Mouse (Mus musculus) myocyte (in vitro differentiated cells): ENCODE measurements at regions not wholly inside any gene's neighbourhood (a gene's known extent, or its start where the extent isn't known, plus 50 kb on each side); places are given as distances from the start of the nearest gene placed in this dataset.

ENCODE experiments used
- H3K27me3 ChIP-seq: one replicate; pipeline ENCODE4 v1.6.1; 2011; ENCODE audit not compliant: control insufficient read depth, insufficient read depth, insufficient read length
- H3K36me3 ChIP-seq: one replicate; pipeline ENCODE4 v1.6.1; 2011; ENCODE audit not compliant: control insufficient read depth, insufficient read depth
- H3K4me2 ChIP-seq: one replicate; pipeline ENCODE4 v1.6.1; 2011; ENCODE audit warnings: low read depth, control low read depth
- H3K4me3 ChIP-seq: one replicate; pipeline ENCODE4 v1.5.1; 2011; ENCODE audit warnings: mild to moderate bottlenecking, control low read depth, moderate library complexity
- H3K79me2 ChIP-seq: one replicate; pipeline ENCODE4 v1.6.1; 2011; ENCODE audit not compliant: control insufficient read depth, insufficient read depth
- H3ac ChIP-seq: one replicate; pipeline ENCODE4 v1.6.1; 2011; ENCODE audit not compliant: control insufficient read depth, insufficient read length
- CEBPB ChIP-seq: IDR thresholded peaks from 2 replicates; pipeline ENCODE4 v1.6.1; 2011; ENCODE audit warnings: mild to moderate bottlenecking, moderate library complexity; ENCODE audit not compliant: poor library complexity, insufficient read depth, severe bottlenecking
- E2F4 ChIP-seq: IDR thresholded peaks from one replicate; pipeline ENCODE4 v1.6.1; 2011; ENCODE audit warnings: mild to moderate bottlenecking, control low read depth, moderate library complexity; ENCODE audit not compliant: insufficient read depth
- MAX ChIP-seq: IDR thresholded peaks from one replicate; pipeline ENCODE4 v1.6.1; 2011; ENCODE audit warnings: low read depth, mild to moderate bottlenecking, control low read depth
- MYOD1 ChIP-seq, 3 experiments: IDR thresholded peaks; one replicate each; pipeline ENCODE4 v1.6.1; 2011; ENCODE audit warnings: control low read depth in 2 of 3, low read depth in 2 of 3, mild to moderate bottlenecking in 2 of 3, moderate library complexity in 1 of 3; ENCODE audit not compliant: insufficient read length in 2 of 3, control insufficient read depth in 1 of 3
- MYOG ChIP-seq, 3 experiments: IDR thresholded peaks; one replicate each; pipeline ENCODE4 v1.6.1; 2011; ENCODE audit warnings: control low read depth in 2 of 3, low read depth in 2 of 3, mild to moderate bottlenecking in 2 of 3; ENCODE audit not compliant: insufficient read length in 2 of 3, control insufficient read depth in 1 of 3, insufficient read depth in 1 of 3
- POLR2A ChIP-seq: IDR thresholded peaks from one replicate; pipeline ENCODE4 v1.6.1; 2011; ENCODE audit warnings: low read depth, mild to moderate bottlenecking, control low read depth, moderate library complexity; ENCODE audit not compliant: insufficient read length
- POLR2AphosphoS2 ChIP-seq: IDR thresholded peaks from one replicate; pipeline ENCODE4 v1.6.1; 2011; ENCODE audit warnings: low read depth, control low read depth; ENCODE audit not compliant: insufficient read length
- REST ChIP-seq: IDR thresholded peaks from one replicate; pipeline ENCODE4 v1.6.1; 2011; ENCODE audit warnings: mild to moderate bottlenecking, control low read depth, moderate library complexity; ENCODE audit not compliant: insufficient read depth, insufficient read length
- SRF ChIP-seq: IDR thresholded peaks from one replicate; pipeline ENCODE4 v1.6.1; 2011; ENCODE audit warnings: low read depth; ENCODE audit not compliant: control insufficient read depth, insufficient read length
- TCF12 ChIP-seq: IDR thresholded peaks from one replicate; pipeline ENCODE4 v1.6.1; 2011; ENCODE audit warnings: mild to moderate bottlenecking, control low read depth; ENCODE audit not compliant: poor library complexity, insufficient read depth, severe bottlenecking
- TCF3 ChIP-seq: IDR thresholded peaks from one replicate; pipeline ENCODE4 v1.6.1; 2011; ENCODE audit warnings: low read depth, control low read depth; ENCODE audit not compliant: insufficient read length
- USF1 ChIP-seq: IDR thresholded peaks from one replicate; pipeline ENCODE4 v1.6.1; 2011; ENCODE audit warnings: low read depth, mild to moderate bottlenecking, control low read depth, moderate library complexity

DNA sequence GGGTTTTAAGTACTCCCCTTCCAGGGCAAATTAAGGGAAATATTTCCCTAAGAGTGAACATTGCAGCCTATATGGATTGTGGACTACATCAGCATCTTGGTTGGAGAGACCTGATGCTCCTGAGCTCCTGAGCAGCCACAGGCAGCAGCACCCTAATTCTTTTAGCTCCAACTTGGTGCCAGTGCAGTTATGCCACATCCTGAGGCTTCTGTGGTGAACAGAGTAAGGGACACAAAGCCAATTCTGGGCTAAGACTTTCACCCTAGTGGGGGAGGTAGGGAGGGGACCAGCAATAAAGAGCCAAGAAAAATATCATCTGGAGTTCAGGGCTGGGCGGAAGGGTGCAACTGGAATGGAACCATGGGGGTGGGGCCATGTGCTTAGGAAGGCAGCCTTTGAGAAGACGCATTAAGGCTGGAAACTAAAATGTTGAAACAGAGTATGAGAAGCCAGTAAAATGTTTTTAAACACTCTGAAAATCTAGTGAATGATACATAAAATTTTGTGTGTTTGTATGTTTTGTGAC, 182.1 kb upstream of the Jun start:
- Histone ChIP-seq H3K4me3 (no peak overlapping the region), H3K79me2 (no peaks in the 10 kb centered on the region), H3K4me2 (no peak overlapping the region), H3ac (no peak overlapping the region), H3K36me3 (no peaks in the 10 kb centered on the region), H3K27me3 (no peaks in the 10 kb centered on the region)
- TF ChIP-seq POLR2A (no peak), USF1 (no peak), POLR2AphosphoS2 (no peak), MYOG (IDR thresholded peaks at IDR 0.05; ENCODE audit: control insufficient read depth in 1 of 3, insufficient read depth in 1 of 3, insufficient read length in 2 of 3, low read depth in 2 of 3) (no peak), TCF12 (no peak), MYOD1 (IDR thresholded peaks at IDR 0.05; ENCODE audit: control insufficient read depth in 1 of 3, insufficient read length in 2 of 3, low read depth in 2 of 3) (no peak), REST (no peak), MAX (no peak), CEBPB (no peak), TCF3 (no peak), SRF (no peak), E2F4 (no peak)

DNA sequence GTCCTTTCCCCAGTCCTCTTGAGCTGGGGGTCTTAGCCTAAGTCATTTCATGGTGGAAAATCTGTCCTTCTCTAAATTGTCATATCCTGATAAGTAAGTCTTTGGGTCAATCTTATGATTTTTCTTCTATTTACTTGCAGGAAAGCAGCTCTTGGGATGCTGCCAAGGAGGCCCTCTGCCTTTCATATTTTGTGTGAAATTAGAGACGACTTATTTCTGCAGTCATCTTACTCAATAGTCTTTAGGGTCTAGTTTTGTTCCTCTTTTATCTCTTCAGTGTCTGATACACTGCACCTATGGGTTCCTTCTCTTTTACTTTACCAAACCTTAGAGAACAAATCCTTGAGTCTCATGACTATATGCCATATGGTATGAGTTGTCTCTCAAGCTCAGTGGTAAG, 196.0 kb upstream of the Jun start:
- no peak overlapping the region for H3K4me3 ChIP-seq
- H3ac ChIP-seq: no peak overlapping the region
- no peaks in the 10 kb centered on the region for H3K27me3 ChIP-seq
- H3K4me2 ChIP-seq: no peak overlapping the region
- H3K36me3 ChIP-seq: no peaks in the 10 kb centered on the region
- no peaks in the 10 kb centered on the region for H3K79me2 ChIP-seq
- TF ChIP-seq MAX (no peak), REST (no peak), POLR2A (no peak), TCF3 (no peak), MYOG (IDR thresholded peaks at IDR 0.05; ENCODE audit: control insufficient read depth in 1 of 3, insufficient read depth in 1 of 3, insufficient read length in 2 of 3, low read depth in 2 of 3) (no peak), TCF12 (no peak), E2F4 (no peak), SRF (no peak), USF1 (no peak), POLR2AphosphoS2 (no peak), CEBPB (no peak), MYOD1 (IDR thresholded peaks at IDR 0.05; ENCODE audit: control insufficient read depth in 1 of 3, insufficient read length in 2 of 3, low read depth in 2 of 3) (no peak)

DNA sequence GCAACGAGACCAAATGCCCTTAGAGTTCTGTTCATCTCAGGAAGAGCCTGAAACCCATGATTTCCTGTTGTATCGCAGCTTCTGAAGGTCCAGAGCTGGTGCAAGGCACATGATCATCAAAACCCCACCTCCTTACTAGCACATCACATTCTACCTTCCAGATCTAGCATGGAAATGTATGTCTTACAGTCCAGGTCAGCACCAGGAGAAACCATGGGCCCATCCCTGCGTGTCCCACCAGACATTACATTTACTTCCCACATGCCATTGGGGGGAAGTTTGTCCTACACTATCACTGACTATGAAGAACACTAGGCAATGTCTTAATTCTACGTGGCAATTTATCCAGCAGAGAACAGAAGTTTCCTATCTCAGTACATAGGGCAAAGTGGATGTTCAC, 197.0 kb upstream of the Jun start:
- no peak overlapping the region for H3K4me3 ChIP-seq
- TF ChIP-seq REST (no peak), MAX (no peak), E2F4 (no peak), MYOG (IDR thresholded peaks at IDR 0.05; ENCODE audit: control insufficient read depth in 1 of 3, insufficient read depth in 1 of 3, insufficient read length in 2 of 3, low read depth in 2 of 3) (no peak), CEBPB (no peak), SRF (no peak), POLR2AphosphoS2 (no peak), POLR2A (no peak), TCF3 (no peak), TCF12 (no peak), USF1 (no peak), MYOD1 (IDR thresholded peaks at IDR 0.05; ENCODE audit: control insufficient read depth in 1 of 3, insufficient read length in 2 of 3, low read depth in 2 of 3) (no peak)
- no peaks in the 10 kb centered on the region for H3K27me3 ChIP-seq
- no peak overlapping the region for H3K4me2 ChIP-seq
- no peak overlapping the region for H3ac ChIP-seq
- H3K36me3 ChIP-seq: no peaks in the 10 kb centered on the region
- H3K79me2 ChIP-seq: no peaks in the 10 kb centered on the region

DNA sequence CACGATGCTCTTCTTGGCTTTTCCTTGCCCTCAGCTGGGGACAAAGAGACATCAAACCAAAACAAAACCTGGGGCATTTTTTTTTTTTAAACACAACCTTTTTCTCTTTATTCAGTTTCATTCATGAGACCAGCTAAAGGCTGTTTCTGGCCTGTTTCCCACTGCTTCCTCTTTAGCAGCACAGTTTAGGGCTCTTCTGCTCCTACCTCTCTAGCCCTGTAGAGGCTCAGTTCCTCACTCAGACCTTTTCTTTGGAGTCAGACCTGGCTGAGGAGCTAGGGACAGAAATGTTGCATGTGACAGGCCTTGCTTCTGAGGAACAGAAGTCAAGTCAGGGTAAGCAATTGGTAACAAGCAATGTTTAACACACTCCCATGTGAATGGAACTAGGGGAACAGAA, 198.1 kb upstream of the Jun start:
- no peaks in the 10 kb centered on the region for H3K36me3 ChIP-seq
- H3K79me2 ChIP-seq: no peaks in the 10 kb centered on the region
- no peak overlapping the region for H3ac ChIP-seq
- no peak overlapping the region for H3K4me2 ChIP-seq
- H3K4me3 ChIP-seq: no peak overlapping the region
- no peaks in the 10 kb centered on the region for H3K27me3 ChIP-seq
- TF ChIP-seq MYOD1 (IDR thresholded peaks at IDR 0.05; ENCODE audit: control insufficient read depth in 1 of 3, insufficient read length in 2 of 3, low read depth in 2 of 3) (no peak), MYOG (IDR thresholded peaks at IDR 0.05; ENCODE audit: control insufficient read depth in 1 of 3, insufficient read depth in 1 of 3, insufficient read length in 2 of 3, low read depth in 2 of 3) (no peak), MAX (no peak), E2F4 (no peak), SRF (no peak), USF1 (no peak), POLR2AphosphoS2 (no peak), POLR2A (no peak), TCF3 (no peak), TCF12 (no peak), CEBPB (no peak), REST (no peak)
